Mouse (Mus musculus) cerebellum, postnatal 4 days (tissue): Measurements from ENCODE around the gene Ldlrad1.
A peak's percentile ranks its signal among the peaks of the same experiment; 100 is the strongest.

ENCODE experiments used
- DNase-seq, 2 experiments: peaks; one replicate each; pipeline ENCODE4 v3.0.0; 2022; ENCODE audit warnings: low spot score in 2 of 2, mixed read lengths in 1 of 2

Ldlrad1 gene

GRCm38 (mm10) chr4:107208880-107209279, at the start of gene Ldlrad1:
TSS of gene Ldlrad1 (plus strand) at chr4:107209180.
- DNase-seq: no peak

DNA sequence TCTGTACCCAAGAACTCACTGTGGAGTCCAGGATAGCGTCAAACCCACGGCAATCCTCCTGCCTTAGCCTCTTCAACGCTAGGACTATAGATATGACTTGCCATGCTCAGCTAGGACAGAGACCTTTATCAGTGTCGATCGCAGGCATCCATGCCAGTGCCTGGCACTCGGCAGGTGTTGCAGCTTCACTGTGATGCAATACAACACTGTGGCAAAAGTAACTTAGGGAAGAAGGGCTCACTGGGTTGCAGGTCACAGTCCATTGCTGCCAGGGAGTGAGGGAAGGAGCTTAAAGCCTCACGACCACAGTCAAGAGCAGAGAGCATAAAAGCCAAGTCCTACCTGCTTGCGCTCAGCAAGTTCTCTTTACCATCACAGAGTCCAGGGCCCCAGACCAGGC, 48.8 kb upstream of the Ldlrad1 start:
- DNase-seq: no peak

GRCm38 (mm10) chr4:107163341-107163740, 45.6 kb upstream of the Ldlrad1 start:
- DNase-seq: no peak

- DNase-seq: peak; percentile 38 to 70
Measured at GRCm38 (mm10) chr4:107163756-107164587, 45.0 kb upstream of the Ldlrad1 start.

GRCm38 (mm10) chr4:107166700-107167099, 42.3 kb upstream of the Ldlrad1 start:
- no peak for DNase-seq

DNA sequence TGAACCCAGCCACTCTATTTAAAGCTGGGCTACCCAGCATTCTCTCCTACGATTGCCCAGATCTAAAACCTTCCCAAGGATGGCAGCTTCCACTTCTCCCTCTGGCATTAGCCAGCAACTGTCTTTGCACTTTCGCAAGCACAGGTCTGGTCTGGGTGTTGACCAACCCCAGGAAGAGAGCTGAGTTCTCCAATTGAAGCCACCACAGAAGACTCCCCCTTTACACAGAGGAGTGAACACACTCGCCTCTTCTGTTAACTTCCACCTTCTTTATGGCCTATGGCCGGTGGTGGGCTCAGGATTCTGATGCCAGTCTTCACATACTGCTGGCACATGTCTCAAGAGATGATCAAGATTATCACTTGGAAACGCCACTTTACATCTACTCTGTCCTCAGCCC, 41.2 kb upstream of the Ldlrad1 start:
- no peak for DNase-seq

GRCm38 (mm10) chr4:107177506-107177905, 31.5 kb upstream of the Ldlrad1 start:
- no peak for DNase-seq

DNA sequence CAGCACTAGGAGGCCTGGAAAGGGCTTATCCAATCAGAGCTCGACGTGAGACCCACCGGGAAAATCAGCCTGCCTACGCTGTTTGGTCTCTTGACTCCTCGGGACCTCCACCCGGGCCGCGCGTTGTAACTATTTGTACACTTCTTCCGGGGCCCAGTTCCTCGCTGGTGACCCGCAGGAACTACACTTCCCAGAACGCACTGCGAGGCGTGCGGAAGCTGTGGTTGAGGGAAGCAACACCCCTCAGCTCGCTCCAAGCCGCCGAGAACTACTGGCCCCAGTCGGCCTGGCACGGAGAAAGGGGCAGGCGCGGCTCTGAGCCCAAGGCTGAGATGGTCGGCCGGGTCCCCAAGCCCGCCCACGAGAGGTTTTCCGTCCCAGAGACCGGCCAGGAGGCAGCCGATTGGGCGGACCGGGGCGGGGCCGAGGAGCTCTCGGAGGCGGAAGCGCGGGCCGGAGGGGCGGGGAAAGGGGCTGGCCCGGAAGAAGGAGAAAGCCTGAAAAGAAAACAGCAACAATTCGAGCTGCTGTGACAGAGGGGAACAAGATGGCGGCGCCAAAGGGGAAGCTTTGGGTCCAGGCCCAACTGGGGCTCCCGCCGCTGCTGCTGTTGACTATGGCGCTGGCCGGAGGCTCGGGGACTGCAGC, 30.7 kb upstream of the Ldlrad1 start, which contains the start of gene Tmem59:
Gene Tmem59 (plus strand): TSS at position 218 of the 648 bp plus-strand sequence.
- peak; percentile 89 to 96 for DNase-seq

GRCm38 (mm10) chr4:107178830-107179490, 30.0 kb upstream of the Ldlrad1 start, which contains the start of gene Tceanc2:
TSS of gene Tceanc2 (minus strand) at chr4:107179116.
- peak in 1 of 2 experiments; percentile 46 for DNase-seq

GRCm38 (mm10) chr4:107179561-107179960, 29.4 kb upstream of the Ldlrad1 start:
- no peak for DNase-seq

- DNase-seq: no peak
Measured at GRCm38 (mm10) chr4:107180746-107181145, 28.2 kb upstream of the Ldlrad1 start.

GRCm38 (mm10) chr4:107181866-107182265, 27.1 kb upstream of the Ldlrad1 start:
- no peak for DNase-seq

- DNase-seq: no peak
Measured at GRCm38 (mm10) chr4:107182796-107183195, 26.2 kb upstream of the Ldlrad1 start.

GRCm38 (mm10) chr4:107183203-107183602, 25.8 kb upstream of the Ldlrad1 start:
- DNase-seq: no peak

DNA sequence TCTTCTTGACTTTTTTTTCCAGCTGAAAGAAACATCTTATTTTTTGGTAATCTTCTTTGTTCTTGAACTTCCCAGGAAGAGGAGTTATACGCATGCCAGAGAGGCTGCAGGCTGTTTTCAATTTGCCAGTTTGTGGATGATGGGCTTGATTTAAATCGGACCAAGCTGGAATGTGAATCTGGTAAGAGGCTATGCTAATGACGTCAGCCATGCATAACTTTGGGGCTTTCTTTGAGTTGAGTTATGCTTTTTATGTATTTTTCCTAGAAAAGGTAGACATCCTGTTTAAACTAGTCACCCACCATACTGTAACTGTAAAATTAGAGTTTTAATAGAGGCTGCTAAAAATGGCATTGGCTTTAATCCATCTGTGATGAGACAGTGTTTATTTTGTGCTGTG, 23.3 kb upstream of the Ldlrad1 start:
- DNase-seq: no peak

DNA sequence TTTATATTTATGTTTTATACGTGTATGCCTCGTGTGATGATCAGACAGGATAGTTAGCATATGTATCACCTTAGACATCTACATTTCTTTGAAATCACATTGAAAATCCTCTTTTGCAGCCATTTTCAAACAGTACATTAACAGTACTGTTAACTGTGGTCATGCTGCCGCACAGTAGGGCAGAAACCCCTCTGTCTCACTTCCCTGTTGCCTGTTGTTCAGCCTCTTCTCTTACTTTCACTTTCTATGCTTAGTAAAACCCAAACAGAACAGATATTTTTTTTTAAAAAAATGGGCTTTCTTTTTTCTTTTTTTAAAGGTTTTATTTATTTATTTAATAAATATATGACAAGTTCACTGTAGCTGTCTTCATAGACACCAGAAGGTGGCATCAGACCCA, 15.1 kb upstream of the Ldlrad1 start:
- no peak for DNase-seq

DNA sequence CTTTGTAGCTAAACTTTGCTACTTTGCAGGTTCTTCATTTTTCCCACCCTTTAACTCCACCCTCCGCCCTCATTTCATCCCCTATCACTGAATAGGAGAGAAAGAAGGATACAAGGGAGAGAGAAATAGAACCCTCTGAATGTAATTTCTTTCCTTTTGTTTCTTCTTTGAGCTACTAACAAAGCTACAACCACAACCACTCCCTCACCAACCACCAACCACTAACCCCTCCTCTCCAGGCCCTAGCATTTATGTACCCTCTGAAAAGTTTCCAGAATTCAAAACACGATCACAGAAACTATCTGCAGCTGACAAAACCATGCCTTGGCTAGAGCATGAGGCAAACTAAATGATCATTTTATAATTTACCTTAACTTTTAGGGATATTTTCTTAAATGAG, 12.5 kb upstream of the Ldlrad1 start:
- DNase-seq: no peak

- no peak for DNase-seq
Measured at GRCm38 (mm10) chr4:107198072-107198471, 10.9 kb upstream of the Ldlrad1 start.

- DNase-seq: no peak
Measured at GRCm38 (mm10) chr4:107201779-107202178, 7.2 kb upstream of the Ldlrad1 start.

- no peak for DNase-seq
Measured at GRCm38 (mm10) chr4:107203001-107203400, 6.0 kb upstream of the Ldlrad1 start.

DNA sequence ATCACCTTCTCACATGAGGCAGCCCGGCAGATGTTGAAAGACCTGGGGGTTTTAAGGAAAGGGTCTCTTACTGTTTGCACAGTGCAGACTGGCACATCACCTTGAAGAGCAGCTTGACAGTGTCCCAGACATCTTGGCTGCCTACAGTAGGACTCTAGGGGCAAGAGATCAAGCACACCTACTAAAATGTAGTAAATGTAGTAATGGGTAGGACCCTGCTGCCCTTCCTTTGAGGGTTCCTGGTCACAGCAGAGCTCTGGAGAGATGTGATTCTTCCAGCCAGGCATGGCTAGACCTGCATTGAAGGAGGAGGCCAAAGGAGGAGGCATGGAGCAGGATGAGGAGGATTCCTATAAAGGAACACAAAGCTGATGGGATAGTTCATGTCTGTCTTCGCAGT, 2.0 kb upstream of the Ldlrad1 start:
- no peak for DNase-seq

DNA sequence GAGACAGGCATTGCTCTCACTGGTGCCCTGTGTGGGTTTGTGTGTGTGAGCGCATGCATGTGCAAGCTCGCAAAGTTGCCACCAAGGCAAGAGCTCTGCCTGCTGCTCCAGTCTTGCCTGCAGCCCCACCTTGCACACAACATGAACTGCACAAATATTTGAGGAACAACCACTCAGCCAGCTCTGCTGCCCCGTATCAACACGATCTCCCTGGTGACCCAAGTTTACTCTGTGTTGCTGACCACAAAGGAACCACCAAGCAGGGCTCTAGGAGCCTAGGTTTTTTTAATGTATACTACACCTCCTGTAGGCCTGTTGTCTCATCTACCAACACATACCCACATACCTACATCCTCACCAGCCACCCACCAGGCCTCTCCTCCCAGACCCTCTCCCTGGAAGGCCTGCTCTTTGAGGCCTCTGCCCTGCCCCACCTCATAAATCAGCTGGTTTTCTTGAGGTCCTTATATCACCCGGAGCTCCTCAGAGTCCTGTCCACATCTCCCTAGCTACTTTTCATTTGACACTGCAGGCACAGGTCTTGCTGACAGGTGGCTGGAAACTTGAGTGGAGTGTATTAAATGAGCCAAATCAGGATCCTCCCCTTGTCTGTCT, 1.6 kb downstream of the Ldlrad1 start:
- no peak for DNase-seq
